Comparison of ENCODE assay signal across 33 mouse cellular contexts in the genomic region with DNA sequence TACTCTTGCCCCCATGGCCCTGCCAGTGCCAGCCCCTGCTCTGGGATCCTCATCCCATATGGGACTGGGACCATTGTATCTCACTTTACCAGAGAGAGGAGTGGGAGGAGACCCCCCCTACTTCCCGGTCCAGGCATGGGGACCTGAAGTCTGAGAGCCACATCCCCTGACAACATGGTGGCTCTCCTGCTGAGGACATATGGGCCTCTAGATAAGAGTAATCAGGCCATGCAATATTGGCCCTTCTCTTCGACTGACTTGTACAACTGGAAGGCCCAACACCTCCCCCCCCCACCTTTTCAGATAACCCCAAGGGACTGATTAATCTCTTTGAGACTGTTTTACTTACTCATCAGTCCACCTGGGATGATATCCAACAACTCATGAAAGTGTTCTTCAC. TPM values are rescaled to one million over a fixed set of nuclear protein-coding genes. Genes with fewer than 3 reads are reported as not detected.
A peak's percentile ranks its signal among the peaks of the same experiment; 100 is the strongest.
DNase-seq lines count a peak whose midpoint lies in the region; ATAC-seq and TF ChIP-seq lines count a peak whose summit lies in the region.
"Had no signal": no experiment of that assay in that cellular context is flagged by ENCODE, and none has a peak within 500 bp of the region (broad histone marks: within the 10 kb centered on the region; RNA-seq: fewer than 3 reads in every experiment).

No protein-coding gene starts in this region.

- no peak overlapping the region for H3K27ac ChIP-seq in MEL (ENCODE audit: control insufficient read depth, low read depth, low read length)
- no peak overlapping the region for H3K27ac ChIP-seq in liver, embryonic 11.5 days (ENCODE audit: low read depth, low read length)
- H3K27ac ChIP-seq in liver, embryonic 14.5 days = no peak overlapping the region
- no peak overlapping the region for H3K27ac ChIP-seq in hindbrain, embryonic 14.5 days
- H3K27ac ChIP-seq: forebrain, embryonic 10.5 days; gastrocnemius, adult 2 months; heart, embryonic 15.5 days; hindbrain, embryonic 10.5 days; hindbrain, embryonic 13.5 days; hindbrain, postnatal 0 days had no signal

- DNase-seq in MEL (ENCODE audit: low read depth, low spot score) = no peak
- no peak for DNase-seq in liver, embryonic 11.5 days (ENCODE audit: low spot score)
- DNase-seq in liver, embryonic 14.5 days (ENCODE audit: low read depth in 3 of 3, low spot score in 3 of 3) = peak in 1 of 3 experiments; percentile 22
- DNase-seq in adipocyte (ENCODE audit: low spot score) = no peak
- DNase-seq in hindbrain, embryonic 14.5 days (ENCODE audit: low spot score) = no peak
- DNase-seq: adrenal gland, postnatal 10 days; adrenal gland, postnatal 36 days; cerebellum, adult 18-20 months; cerebellum, adult 9-10 months; cerebellum, postnatal 14 days; forebrain, postnatal 0 days; gastrocnemius, adult 2 months; gastrocnemius, postnatal 14 days; heart, adult 11 months; heart, postnatal 10 days; heart, postnatal 36 days had no signal

- no peak for TF ChIP-seq POLR2A in MEL (IDR thresholded peaks at IDR 0.05; ENCODE audit: control insufficient read depth in 1 of 2, insufficient read depth in 1 of 2, low read depth in 1 of 2, low read length in 2 of 2, poor library complexity in 1 of 2)

- TF ChIP-seq CTCF in MEL (IDR thresholded peaks at IDR 0.05 in 2 of 3, conservative IDR thresholded peaks at IDR 0.05 in 1 of 3; ENCODE audit: control insufficient read depth in 1 of 3, insufficient read depth in 1 of 3, low read depth in 2 of 3, low read length in 3 of 3, poor library complexity in 1 of 3, severe bottlenecking in 1 of 3) = no peak
- TF ChIP-seq CTCF in liver, embryonic 14.5 days (IDR thresholded peaks at IDR 0.05; ENCODE audit: low read depth) = no peak

- ATAC-seq in liver, embryonic 11.5 days (replicated peaks; ENCODE audit: low FRiP score) = 0 out of 2 replicates have a peak, but pooled peaks have one; percentile 61
- peak; percentile 67; the same call in 1 of the 2 replicates for ATAC-seq in liver, embryonic 14.5 days (ENCODE audit: insufficient read depth)
- peak; percentile 71 for ATAC-seq in megakaryocyte-erythroid progenitor cell, adult 5-6 weeks (replicated peaks; ENCODE audit: low FRiP score, low TSS enrichment, poor library complexity, severe bottlenecking)
- ATAC-seq in hindbrain, embryonic 14.5 days (ENCODE audit: low FRiP score) = no peak
- ATAC-seq: activated CD4-positive, CD25-positive, alpha-beta regulatory T cell, adult 4 months; CD4-positive, CD25-positive, alpha-beta regulatory T cell, adult 4 months; forebrain, embryonic 14.5 days; forebrain, postnatal 0 days; hindbrain, postnatal 0 days had no signal

- WGBS in liver, embryonic 11.5 days = 52% methylated on average over 2 of the region's 2 CpGs
- 37% methylated on average over 2 of the region's 2 CpGs for WGBS in liver, embryonic 14.5 days (ENCODE audit: insufficient replicate concordance)
- WGBS in hindbrain, embryonic 14.5 days = 86% methylated on average over 2 of the region's 2 CpGs

- no peak overlapping the region for H3K9ac ChIP-seq in MEL (ENCODE audit: control insufficient read depth, low read depth, low read length, poor library complexity, severe bottlenecking)
- H3K9ac ChIP-seq in liver, embryonic 11.5 days (ENCODE audit: low read depth, low read length) = no peak overlapping the region
- H3K9ac ChIP-seq in liver, embryonic 14.5 days (replicated peaks) = no peak overlapping the region
- no peak overlapping the region for H3K9ac ChIP-seq in hindbrain, embryonic 14.5 days
- H3K9ac ChIP-seq: forebrain, postnatal 0 days; heart, embryonic 12.5 days; heart, embryonic 15.5 days; hindbrain, embryonic 13.5 days had no signal

- H3K36me3 ChIP-seq in MEL (ENCODE audit: control insufficient read depth in 1 of 2, insufficient read depth in 2 of 2, low read length in 2 of 2) = no peaks in the 10 kb centered on the region
- H3K36me3 ChIP-seq in liver, embryonic 11.5 days (ENCODE audit: control insufficient read depth, insufficient read depth, low read length) = no peaks in the 10 kb centered on the region
- H3K36me3 ChIP-seq in liver, embryonic 14.5 days (replicated peaks; ENCODE audit: control insufficient read depth, insufficient read depth, low read depth) = no peaks in the 10 kb centered on the region
- no peaks in the 10 kb centered on the region for H3K36me3 ChIP-seq in hindbrain, embryonic 14.5 days (replicated peaks; ENCODE audit: control insufficient read depth, insufficient read depth)
- H3K36me3 ChIP-seq: forebrain, embryonic 10.5 days; heart, embryonic 12.5 days; heart, embryonic 15.5 days; hindbrain, embryonic 10.5 days; hindbrain, embryonic 13.5 days had no signal

- no peak overlapping the region for H3K4me2 ChIP-seq in liver, embryonic 11.5 days
- no peak overlapping the region for H3K4me2 ChIP-seq in liver, embryonic 14.5 days (ENCODE audit: low read depth)
- no peak overlapping the region for H3K4me2 ChIP-seq in hindbrain, embryonic 14.5 days (replicated peaks)
- H3K4me2 ChIP-seq: heart, embryonic 12.5 days; heart, embryonic 15.5 days; hindbrain, embryonic 13.5 days had no signal

- H3K79me2 ChIP-seq in MEL (ENCODE audit: control insufficient read depth, insufficient read depth, low read length, poor library complexity) = no peaks in the 10 kb centered on the region

- H3K4me1 ChIP-seq in MEL (ENCODE audit: control insufficient read depth in 1 of 2, insufficient read depth in 2 of 2, low read length in 2 of 2) = no peaks in the 10 kb centered on the region
- no peaks in the 10 kb centered on the region for H3K4me1 ChIP-seq in liver, embryonic 11.5 days (replicated peaks; ENCODE audit: control insufficient read depth, insufficient read depth, low read length)
- no peaks in the 10 kb centered on the region for H3K4me1 ChIP-seq in liver, embryonic 14.5 days (replicated peaks; ENCODE audit: control insufficient read depth in 2 of 2, insufficient read depth in 2 of 2, low read length in 1 of 2)
- H3K4me1 ChIP-seq in hindbrain, embryonic 14.5 days (replicated peaks; ENCODE audit: control insufficient read depth, insufficient read depth, low read length) = no peaks in the 10 kb centered on the region
- H3K4me1 ChIP-seq: forebrain, embryonic 10.5 days; heart, embryonic 12.5 days; heart, embryonic 15.5 days; hindbrain, embryonic 10.5 days; hindbrain, embryonic 13.5 days had no signal

- TF ChIP-seq EP300 in MEL (IDR thresholded peaks at IDR 0.05; ENCODE audit: low read depth in 1 of 2, low read length in 2 of 2) = peak; percentile 30 to 51; a peak in 2 of 4 replicates
- peak; percentile 31; the same call in 1 of the 2 replicates for TF ChIP-seq EP300 in liver, embryonic 14.5 days (IDR thresholded peaks at IDR 0.05; ENCODE audit: low read depth)

- no peaks in the 10 kb centered on the region for H3K9me3 ChIP-seq in MEL (replicated peaks; ENCODE audit: insufficient read depth, low read length)
- H3K9me3 ChIP-seq in liver, embryonic 11.5 days (ENCODE audit: control insufficient read depth, low read length) = peaks cover 11% of the 10 kb centered on the region
- H3K9me3 ChIP-seq in liver, embryonic 14.5 days (ENCODE audit: control insufficient read depth, low read length) = peaks cover 8% of the 10 kb centered on the region
- H3K9me3 ChIP-seq in hindbrain, embryonic 14.5 days (ENCODE audit: control insufficient read depth, low read length) = peaks cover 14% of the 10 kb centered on the region
- H3K9me3 ChIP-seq: heart, embryonic 15.5 days had no signal

- H3K27me3 ChIP-seq in MEL (ENCODE audit: control insufficient read depth in 1 of 2, insufficient read depth in 2 of 2, low read length in 2 of 2) = no peaks in the 10 kb centered on the region
- H3K27me3 ChIP-seq in liver, embryonic 11.5 days (replicated peaks; ENCODE audit: control insufficient read depth, insufficient read depth, low read length) = no peaks in the 10 kb centered on the region
- no peaks in the 10 kb centered on the region for H3K27me3 ChIP-seq in liver, embryonic 14.5 days (ENCODE audit: control insufficient read depth, insufficient read depth, low read length)
- H3K27me3 ChIP-seq in hindbrain, embryonic 14.5 days (ENCODE audit: control insufficient read depth, insufficient read depth, low read length) = no peaks in the 10 kb centered on the region
- H3K27me3 ChIP-seq: heart, embryonic 12.5 days; heart, embryonic 15.5 days; hindbrain, embryonic 13.5 days had no signal

- TF ChIP-seq RAD21 in MEL (IDR thresholded peaks at IDR 0.05; ENCODE audit: low read depth, low read length) = no peak

- H3K4me3 ChIP-seq in MEL (ENCODE audit: control insufficient read depth in 1 of 2, insufficient read depth in 1 of 2, low read depth in 2 of 2, low read length in 2 of 2) = no peak overlapping the region
- H3K4me3 ChIP-seq in liver, embryonic 11.5 days (ENCODE audit: low read depth, low read length) = no peak overlapping the region
- H3K4me3 ChIP-seq in liver, embryonic 14.5 days (ENCODE audit: insufficient read depth in 1 of 2, low read depth in 2 of 2, low read length in 2 of 2) = no peak overlapping the region
- no peak overlapping the region for H3K4me3 ChIP-seq in hindbrain, embryonic 14.5 days (replicated peaks; ENCODE audit: low read length)
- H3K4me3 ChIP-seq: forebrain, embryonic 10.5 days; gastrocnemius, adult 2 months; heart, embryonic 12.5 days; heart, embryonic 15.5 days; hindbrain, embryonic 10.5 days; hindbrain, embryonic 13.5 days had no signal

TF ChIP-seq in MEL, 35 proteins besides CTCF, POLR2A, EP300 and RAD21:
- 0 out of 2 replicates have a peak, but pooled peaks have one; percentile 9 for TF ChIP-seq GATA1 (IDR thresholded peaks at IDR 0.05; ENCODE audit: low read depth, low read length)
- TF ChIP-seq TCF12 (IDR thresholded peaks at IDR 0.05; ENCODE audit: low read depth, low read length) = peak; percentile 76; the same call in 1 of the 2 replicates
- no peak for TF ChIP-seq MAZ (IDR thresholded peaks at IDR 0.05; ENCODE audit: low read depth, low read length)
- no peak for TF ChIP-seq MAFK (IDR thresholded peaks at IDR 0.05; ENCODE audit: borderline replicate concordance, low read depth, low read length)

RNA-seq across cellular contexts. Expression of gene 4930512M02Rik, which starts 18.4 kb away (rescaled TPM):
- total RNA-seq in MEL (2012; rRNA removed) = not detected in 2 replicates
- polyA plus RNA-seq in MEL (2012; ENCODE audit: insufficient read depth in 1 of 2, insufficient read length in 2 of 2, low read depth in 1 of 2, low replicate concordance in 2 of 2, missing spikeins in 1 of 2) = not detected
- not detected in 2 replicates for polyA plus RNA-seq in liver, embryonic 11.5 days (2014; fragmentation: Nextera tagmentation; extraction: Ambion mirVana)
- not detected in 2 replicates for polyA plus RNA-seq in liver, embryonic 14.5 days (2012; rRNA removed)
- not detected in 2 replicates for polyA plus RNA-seq in liver, embryonic 14.5 days (2014; fragmentation: Nextera tagmentation; extraction: Ambion mirVana)
- total RNA-seq in megakaryocyte-erythroid progenitor cell, adult 5-6 weeks (2014; fragmentation: Nextera tagmentation) = not detected in 2 replicates
- total RNA-seq in megakaryocyte-erythroid progenitor cell, adult 5-6 weeks (2017) = not detected in 2 replicates
- not detected in 2 replicates for polyA plus RNA-seq in hindbrain, embryonic 14.5 days (2014; fragmentation: Nextera tagmentation; extraction: Ambion mirVana)
- total RNA-seq: adrenal gland, adult 18-20 months; adrenal gland, postnatal 10 days; adrenal gland, postnatal 36 days; forebrain, postnatal 0 days; gastrocnemius, adult 2 months; gastrocnemius, postnatal 14 days; gastrocnemius, postnatal 4 days; heart, adult 8-10 months; heart, postnatal 10 days; heart, postnatal 36 days; hindbrain, postnatal 0 days had no signal
- polyA plus RNA-seq: activated CD4-positive, CD25-positive, alpha-beta regulatory T cell, adult 4 months; C2C12; CD4-positive, CD25-positive, alpha-beta regulatory T cell, adult 4 months; embryonic facial prominence, embryonic 11.5 days; embryonic facial prominence, embryonic 14.5 days; forebrain, embryonic 10.5 days; forebrain, embryonic 14.5 days; forebrain, postnatal 0 days; frontal cortex, adult 2 months; heart, embryonic 12.5 days; heart, embryonic 15.5 days; hindbrain, embryonic 10.5 days; hindbrain, embryonic 13.5 days; hindbrain, postnatal 0 days had no signal
